Mouse (Mus musculus) thymus, adult 2 months (tissue): Measurements from ENCODE around the gene Thra.
A peak's percentile ranks its signal among the peaks of the same experiment; 100 is the strongest.

Experiments
- CTCF ChIP-seq: fragments of 200-500 bp; IDR thresholded peaks from 2 replicates; pipeline ENCODE4 v1.5.1; 2012; ENCODE audit warnings: mild to moderate bottlenecking, control low read depth, low read length, moderate library complexity, borderline replicate concordance; ENCODE audit not compliant: control insufficient read depth, poor library complexity, insufficient read depth; ENCODE audit errors: extremely low read depth
- POLR2A ChIP-seq: fragments of 200-500 bp; IDR thresholded peaks from 2 replicates; pipeline ENCODE4 v1.6.1; 2012; ENCODE audit warnings: mild to moderate bottlenecking, low read length, control low read depth, moderate library complexity; ENCODE audit not compliant: control insufficient read depth, poor library complexity, insufficient read depth; ENCODE audit errors: extremely low read depth

- TF ChIP-seq POLR2A (no peak), CTCF (peak; percentile 78; the same call in 1 of the 2 replicates)
These were observed 46.1 kb downstream of the Thra start for GRCm38 (mm10) chr11:98786359-98787214.
